Mouse (Mus musculus): ENCODE measurements at regions not wholly inside any gene's neighbourhood (a gene's known extent, or its start where the extent isn't known, plus 50 kb on each side); places are given as distances from the start of the nearest gene placed in this dataset.

DNA sequence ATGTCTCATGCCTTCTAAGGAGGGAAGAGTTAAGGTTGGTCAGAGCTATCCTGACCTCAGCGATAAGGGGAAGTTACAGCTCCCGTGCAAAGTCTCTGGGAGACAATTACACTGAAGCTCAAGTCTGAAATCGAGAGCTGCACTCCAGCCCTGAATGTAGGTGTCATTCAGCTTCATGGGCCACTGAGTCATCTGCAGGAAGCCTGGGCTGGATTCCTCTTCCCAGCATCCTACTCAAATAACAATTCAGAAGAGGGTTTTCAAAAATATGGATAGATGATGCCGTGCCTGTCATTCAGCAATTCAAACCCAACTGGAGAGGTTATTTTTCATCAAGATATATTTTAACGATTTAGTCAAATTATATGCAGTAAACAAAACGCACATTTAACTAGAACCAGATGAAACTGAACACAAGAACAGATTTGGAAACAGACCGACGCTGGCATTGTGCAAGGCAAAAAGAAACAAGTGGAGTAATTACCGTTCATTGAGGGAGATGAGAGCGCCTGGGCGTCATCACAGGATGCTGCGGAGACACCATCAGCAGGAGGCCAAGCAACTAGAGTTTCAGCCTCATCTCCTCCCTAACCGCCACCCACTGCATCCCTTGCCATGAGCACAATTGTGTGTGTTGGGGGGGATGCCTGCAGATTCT is 57.8 kb upstream of the Cfap46 start:
- CTCF ChIA-PET = no interaction called here

DNA sequence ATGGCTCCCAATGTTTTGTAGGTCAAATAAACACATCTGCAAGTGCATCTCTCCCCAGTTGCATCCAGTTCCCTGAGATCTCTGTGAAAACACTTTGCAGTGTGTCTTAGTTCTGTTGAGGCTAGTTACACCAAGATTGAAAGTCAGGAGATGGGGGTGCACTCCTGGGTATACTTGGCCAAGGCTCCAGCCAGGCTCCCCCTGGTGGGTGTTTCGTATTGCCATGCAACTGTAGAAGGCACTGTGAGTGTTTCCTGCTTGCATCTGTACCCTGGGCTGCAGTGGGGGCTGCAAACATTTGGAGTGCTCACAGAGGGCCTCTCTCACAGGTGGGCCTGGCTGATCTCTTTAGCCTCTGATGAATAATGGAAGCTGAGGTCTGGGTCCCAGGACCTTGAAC is 63.2 kb upstream of the Cfap46 start:
- CTCF ChIA-PET = interaction anchor here (0.6 kb wide), 1 partner anchor 1681 kb away, joined by 9 read pairs; no protein-coding TSS in a partner anchor

DNA sequence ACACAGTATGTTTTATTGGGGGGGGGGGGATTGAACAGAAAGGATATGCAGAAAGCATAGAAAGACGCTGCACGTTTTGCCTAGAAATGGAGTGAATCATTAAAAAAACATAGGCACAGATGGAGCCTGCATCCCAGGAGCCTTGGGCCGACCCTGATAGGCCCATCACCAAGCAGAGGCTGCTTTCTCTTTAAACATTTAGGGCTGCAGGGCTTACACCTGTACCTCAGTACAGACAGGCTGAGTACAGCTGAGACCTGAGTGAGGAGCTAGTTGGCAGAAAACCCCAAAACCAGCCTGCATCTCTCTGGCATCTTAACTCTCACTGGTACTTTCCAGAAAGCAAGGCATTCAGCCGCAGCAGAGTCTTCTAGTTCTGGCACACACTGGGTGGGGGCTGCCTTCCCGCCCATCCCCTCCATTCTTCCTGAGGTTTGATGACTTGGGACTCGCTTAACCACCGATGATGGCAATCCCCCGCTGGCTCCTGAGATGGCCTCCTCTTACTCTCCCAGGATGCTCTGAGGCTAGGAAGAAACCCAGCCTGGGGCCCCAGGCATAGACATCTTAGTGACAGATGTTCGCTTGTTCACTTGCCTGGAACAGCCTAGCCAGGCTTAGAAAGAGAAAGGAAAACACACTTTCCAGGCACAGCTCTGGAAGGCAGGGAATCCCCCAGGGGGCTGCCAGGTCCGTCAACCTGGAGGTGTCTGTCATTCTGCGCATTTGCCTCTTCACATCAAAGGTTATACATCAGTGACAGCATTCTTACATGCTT is 63.9 kb upstream of the Cfap46 start:
- CTCF ChIA-PET = interaction anchor here (0.6 kb wide), 1 partner anchor 1681 kb away, joined by 9 read pairs; no protein-coding TSS in a partner anchor

DNA sequence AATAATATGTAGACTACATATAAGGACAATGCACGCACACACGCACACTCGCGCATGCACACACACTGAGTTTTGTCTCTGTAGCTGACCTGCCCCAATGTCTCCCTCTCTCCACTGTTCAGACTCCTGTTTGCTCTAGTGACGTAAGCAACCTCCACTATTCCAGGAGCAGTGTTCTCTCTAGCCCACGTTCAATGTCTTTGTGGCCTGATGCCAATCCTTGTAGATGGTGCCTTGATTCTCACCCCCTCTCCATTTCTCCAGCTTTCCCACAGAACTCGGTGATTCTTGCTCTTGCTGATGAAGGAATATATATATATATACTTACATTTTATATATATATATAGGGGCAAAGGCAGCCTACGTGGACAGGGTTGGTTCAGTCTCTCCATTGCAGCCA is 71.4 kb upstream of the Cfap46 start:
- CTCF ChIA-PET = no interaction called here

DNA sequence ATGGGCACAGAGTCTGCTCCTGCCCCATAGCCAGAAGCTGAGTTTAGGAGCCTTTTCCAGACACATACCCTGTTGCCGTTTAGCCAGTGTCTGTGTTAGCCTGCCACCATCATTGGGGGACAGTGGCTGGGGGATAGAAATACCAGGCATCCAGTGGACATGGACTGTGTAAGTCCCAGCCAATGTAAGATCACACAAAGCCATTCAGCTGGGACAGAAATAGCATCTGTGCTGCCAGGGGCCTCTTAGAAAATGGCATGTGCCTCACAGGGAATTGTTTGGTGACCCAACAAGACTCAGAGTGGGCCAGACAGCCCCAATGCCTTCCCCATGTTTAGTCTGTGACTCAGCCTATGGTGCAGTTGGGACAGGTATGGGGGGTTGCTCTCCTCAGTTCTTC is 71.5 kb upstream of the Adgra1 start:
- CTCF ChIA-PET = no interaction called here

DNA sequence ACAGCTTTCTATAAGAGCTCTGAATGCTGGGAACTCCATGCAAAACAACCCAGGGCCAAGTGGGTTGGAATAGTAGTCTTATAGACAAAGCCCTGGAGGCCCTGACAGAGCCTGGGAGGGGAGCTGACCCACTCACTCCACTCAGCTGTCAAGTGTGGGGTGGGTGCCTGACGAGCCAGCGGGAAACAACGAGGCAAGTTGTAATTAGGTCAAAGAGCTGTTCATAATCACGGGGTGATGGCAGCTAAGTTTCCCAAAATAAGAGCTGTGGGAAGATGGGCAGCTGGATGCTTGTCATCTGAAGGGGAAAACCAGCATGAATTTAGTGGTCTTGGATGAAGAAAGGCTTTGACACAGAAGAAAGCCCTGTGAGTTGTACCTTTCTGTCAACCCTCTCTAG is 70.7 kb upstream of the Adgra1 start:
- CTCF ChIA-PET = no interaction called here

DNA sequence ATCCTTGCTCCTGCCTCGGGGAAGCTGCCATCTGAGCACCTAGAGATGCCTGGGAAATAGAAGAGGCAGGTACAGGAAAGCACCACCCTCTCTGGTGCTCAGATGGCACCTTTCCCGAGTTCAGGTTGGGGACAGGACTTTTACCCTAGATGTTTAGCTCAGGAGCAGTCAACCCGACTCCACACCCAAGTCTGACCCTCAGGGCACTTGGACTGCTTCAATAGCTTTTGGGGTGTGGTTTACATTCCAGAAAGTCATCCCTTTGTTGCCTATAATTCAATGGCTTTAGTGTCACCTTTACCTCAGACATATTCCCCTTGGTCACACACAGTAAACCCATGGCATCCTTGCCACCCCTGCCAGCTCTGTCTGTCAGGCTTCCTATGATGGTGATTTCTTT is 67.7 kb upstream of the Adgra1 start:
- CTCF ChIA-PET = no interaction called here

DNA sequence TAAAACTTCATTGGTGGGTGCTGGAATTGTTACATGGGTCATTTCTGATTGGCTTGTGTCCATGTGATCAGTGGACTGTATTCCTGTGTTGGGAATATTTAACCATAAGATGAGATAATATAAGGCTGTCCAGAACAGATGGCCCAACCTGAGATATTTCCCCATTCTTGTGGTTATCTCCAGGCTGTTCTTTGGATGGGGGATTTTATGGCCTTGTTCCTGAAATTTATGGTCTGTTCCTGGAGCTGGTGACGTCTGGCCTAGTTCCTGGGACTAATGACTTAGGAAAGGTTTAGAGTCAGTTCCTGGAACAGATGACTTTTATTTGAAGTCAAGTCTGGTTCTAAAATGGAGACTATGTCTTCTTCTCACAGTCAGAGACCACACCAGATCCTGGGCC is 64.8 kb upstream of the Adgra1 start:
- CTCF ChIA-PET = no interaction called here

DNA sequence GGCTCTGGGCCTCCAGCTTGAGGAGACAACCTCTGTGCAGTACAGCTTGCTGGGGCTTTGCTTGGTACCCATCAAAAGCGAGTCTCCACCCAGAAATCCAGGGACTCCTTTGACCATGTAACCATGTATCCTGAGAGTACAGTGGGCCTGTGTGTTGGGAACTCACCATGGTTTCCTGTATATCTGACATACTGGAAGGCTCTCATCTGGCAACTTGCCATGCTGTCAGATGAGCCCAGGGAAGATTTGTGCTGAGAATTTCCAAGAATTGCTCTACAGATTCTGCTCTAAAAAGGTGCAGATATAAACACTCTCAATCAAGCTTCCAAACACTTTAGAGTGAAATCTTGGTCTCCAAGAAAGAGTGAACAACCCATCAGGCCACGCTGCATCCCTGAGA is 56.7 kb upstream of the Adgra1 start:
- CTCF ChIA-PET = interaction anchor here (0.6 kb wide), 1 partner anchor 599 kb away, joined by 5 read pairs; no protein-coding TSS in a partner anchor

DNA sequence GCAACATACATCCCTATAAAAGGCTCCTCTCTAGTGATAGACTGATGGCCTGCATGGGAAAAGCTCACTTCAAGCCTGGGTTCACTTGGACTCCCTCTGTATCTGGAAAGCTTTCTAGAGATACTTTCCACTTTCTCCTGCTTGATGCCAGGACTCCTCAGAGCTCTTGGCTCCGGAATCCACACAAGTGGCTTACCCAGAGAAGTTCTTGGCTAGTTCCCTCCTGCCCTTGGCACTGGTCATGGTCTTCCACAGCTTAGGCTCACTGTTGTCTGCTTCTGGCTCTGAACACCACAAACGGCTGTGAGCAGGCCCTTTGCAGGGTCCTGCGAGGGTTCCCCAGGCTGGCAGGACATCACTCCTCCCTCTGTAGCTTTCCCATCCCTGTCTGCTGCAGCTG is 54.1 kb upstream of the Adgra1 start:
- CTCF ChIA-PET = no interaction called here

DNA sequence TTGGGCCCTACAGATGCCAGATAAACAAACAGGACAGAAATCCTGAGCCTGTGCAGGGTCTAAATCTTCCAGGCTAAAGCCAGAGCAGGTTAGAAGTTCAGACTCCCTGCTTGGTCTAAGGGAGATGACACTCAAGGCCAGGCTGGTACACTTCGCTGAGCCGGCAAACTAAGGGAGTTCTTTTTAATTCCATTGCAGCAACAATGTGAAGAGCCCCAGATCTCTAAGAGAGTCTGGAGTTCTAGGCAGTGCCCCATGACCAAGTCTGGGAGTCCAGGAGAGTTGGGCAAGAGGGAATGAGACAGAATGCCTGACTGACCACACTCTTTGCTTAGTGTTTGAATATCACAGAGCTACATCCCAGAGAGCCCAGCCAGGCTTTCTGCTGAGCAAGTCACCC is 52.5 kb upstream of the Adgra1 start:
- CTCF ChIA-PET = no interaction called here

All from spleen, embryonic (tissue).